Mouse (Mus musculus): ENCODE results near the gene Gm3727.
"Not testable (repeated sequence)": the region's sequence is repeated elsewhere in the genome, so short reads cannot be mapped to it uniquely, and the experiment has no call there.

The Gm3727 gene

GRCm38 (mm10) chr14:7264614-7265013 lies at the start of gene Gm3727:
Gm3727 (minus strand) TSS chr14:7264714.
- DNase-seq, result not testable (repeated sequence)

DNA sequence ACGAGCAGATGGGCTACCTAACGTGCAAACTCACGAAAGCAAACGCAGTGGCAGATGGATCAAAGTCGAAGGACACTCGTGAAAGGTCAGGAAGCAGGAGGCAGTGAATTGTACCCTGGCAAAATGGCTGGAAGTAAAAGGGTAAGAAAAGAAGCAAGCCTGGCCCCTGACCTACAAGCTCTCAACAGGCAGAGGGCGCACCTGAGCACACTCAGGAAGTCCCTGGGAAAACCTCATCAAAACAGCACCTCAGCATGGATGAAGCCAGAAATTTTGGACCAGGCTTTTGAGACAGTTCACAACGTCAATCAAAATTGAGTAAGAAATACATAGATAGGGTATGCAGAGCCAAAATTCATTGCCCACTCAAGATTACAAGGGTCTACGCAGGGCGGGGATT lies 21.0 kb downstream of the Gm3727 start:
- DNase-seq, result peak; percentile 1 to 5
